Mouse (Mus musculus): ENCODE measurements around the gene Secisbp2l.
A peak's percentile ranks its signal among the peaks of the same experiment; 100 is the strongest.

Secisbp2l gene

GRCm38 (mm10) chr2:125783868-125784267 lies 1.2 kb upstream of the Secisbp2l start:
- no peak for DNase-seq (ENCODE audit: low spot score in 2 of 2)

GRCm38 (mm10) chr2:125781978-125782718 lies 522 bp downstream of the Secisbp2l start:
- no peak for DNase-seq (ENCODE audit: low spot score in 2 of 2)

GRCm38 (mm10) chr2:125781006-125781405 lies 1.7 kb downstream of the Secisbp2l start:
- no peak for DNase-seq (ENCODE audit: low spot score in 2 of 2)

GRCm38 (mm10) chr2:125778380-125778779 lies 4.3 kb downstream of the Secisbp2l start:
- no peak for DNase-seq (ENCODE audit: low spot score in 2 of 2)

- no peak for DNase-seq (ENCODE audit: low spot score in 2 of 2)
These were observed 5.7 kb downstream of the Secisbp2l start for GRCm38 (mm10) chr2:125777018-125777417.

GRCm38 (mm10) chr2:125775661-125776060 lies 7.0 kb downstream of the Secisbp2l start:
- DNase-seq (ENCODE audit: low spot score in 2 of 2), result no peak

GRCm38 (mm10) chr2:125774846-125775245 lies 7.8 kb downstream of the Secisbp2l start:
- DNase-seq (ENCODE audit: low spot score in 2 of 2), result no peak

GRCm38 (mm10) chr2:125765029-125765428 lies 17.6 kb downstream of the Secisbp2l start:
- DNase-seq (ENCODE audit: low spot score in 2 of 2), result no peak

- DNase-seq (ENCODE audit: low spot score in 2 of 2), result no peak
These were observed 18.1 kb downstream of the Secisbp2l start for GRCm38 (mm10) chr2:125764531-125764930.

- DNase-seq (ENCODE audit: low spot score in 2 of 2), result no peak
These were observed 33.3 kb downstream of the Secisbp2l start for GRCm38 (mm10) chr2:125749330-125749729.

- DNase-seq (ENCODE audit: low spot score in 2 of 2), result no peak
These were observed 43.3 kb downstream of the Secisbp2l start for GRCm38 (mm10) chr2:125739338-125739737.

GRCm38 (mm10) chr2:125738718-125739117 lies 44.0 kb downstream of the Secisbp2l start:
- no peak for DNase-seq (ENCODE audit: low spot score in 2 of 2)

- DNase-seq (ENCODE audit: low spot score in 2 of 2), result no peak
These were observed 46.7 kb downstream of the Secisbp2l start for GRCm38 (mm10) chr2:125736025-125736343.

GRCm38 (mm10) chr2:125735333-125736024 lies 47.2 kb downstream of the Secisbp2l start:
- no peak for DNase-seq (ENCODE audit: low spot score in 2 of 2)

- no peak for DNase-seq (ENCODE audit: low spot score in 2 of 2)
These were observed 47.9 kb downstream of the Secisbp2l start for GRCm38 (mm10) chr2:125734741-125735140.

GRCm38 (mm10) chr2:125731763-125732560 lies 50.7 kb downstream of the Secisbp2l start:
- DNase-seq (ENCODE audit: low spot score in 2 of 2), result peak; percentile 86 to 95

- DNase-seq (ENCODE audit: low spot score in 2 of 2), result no peak
These were observed 58.0 kb downstream of the Secisbp2l start for GRCm38 (mm10) chr2:125724546-125725114.

- no peak for DNase-seq (ENCODE audit: low spot score in 2 of 2)
These were observed 58.6 kb downstream of the Secisbp2l start, which contains the start of gene Shc4 for GRCm38 (mm10) chr2:125724086-125724430. Shc4 (minus strand) TSS chr2:125724148.

- peak in 1 of 2 experiments; percentile 18 for DNase-seq (ENCODE audit: low spot score in 2 of 2)
These were observed 59.1 kb downstream of the Secisbp2l start for GRCm38 (mm10) chr2:125723408-125724085.

GRCm38 (mm10) chr2:125723086-125723407 lies 59.6 kb downstream of the Secisbp2l start:
- DNase-seq (ENCODE audit: low spot score in 2 of 2), result no peak

GRCm38 (mm10) chr2:125716599-125716998 lies 66.1 kb downstream of the Secisbp2l start:
- DNase-seq (ENCODE audit: low spot score in 2 of 2), result no peak

GRCm38 (mm10) chr2:125706510-125706921 lies 76.2 kb downstream of the Secisbp2l start:
- DNase-seq (ENCODE audit: low spot score in 2 of 2), result no peak
